Mouse (Mus musculus) heart, adult 2 months (tissue): ENCODE results near the gene Hist1h1t.

Experiments
- CTCF ChIP-seq: fragments of 200-600 bp; IDR thresholded peaks from 2 replicates; pipeline ENCODE4 v1.8.1; 2022; ENCODE audit warnings: antibody characterized with exemption, mild to moderate bottlenecking, moderate library complexity
- POLR2A ChIP-seq: fragments of 200-500 bp; IDR thresholded peaks from 2 replicates; pipeline ENCODE4 v1.6.1; 2011; ENCODE audit warnings: mild to moderate bottlenecking, low read depth, low read length, control low read depth; ENCODE audit not compliant: insufficient read depth

DNA sequence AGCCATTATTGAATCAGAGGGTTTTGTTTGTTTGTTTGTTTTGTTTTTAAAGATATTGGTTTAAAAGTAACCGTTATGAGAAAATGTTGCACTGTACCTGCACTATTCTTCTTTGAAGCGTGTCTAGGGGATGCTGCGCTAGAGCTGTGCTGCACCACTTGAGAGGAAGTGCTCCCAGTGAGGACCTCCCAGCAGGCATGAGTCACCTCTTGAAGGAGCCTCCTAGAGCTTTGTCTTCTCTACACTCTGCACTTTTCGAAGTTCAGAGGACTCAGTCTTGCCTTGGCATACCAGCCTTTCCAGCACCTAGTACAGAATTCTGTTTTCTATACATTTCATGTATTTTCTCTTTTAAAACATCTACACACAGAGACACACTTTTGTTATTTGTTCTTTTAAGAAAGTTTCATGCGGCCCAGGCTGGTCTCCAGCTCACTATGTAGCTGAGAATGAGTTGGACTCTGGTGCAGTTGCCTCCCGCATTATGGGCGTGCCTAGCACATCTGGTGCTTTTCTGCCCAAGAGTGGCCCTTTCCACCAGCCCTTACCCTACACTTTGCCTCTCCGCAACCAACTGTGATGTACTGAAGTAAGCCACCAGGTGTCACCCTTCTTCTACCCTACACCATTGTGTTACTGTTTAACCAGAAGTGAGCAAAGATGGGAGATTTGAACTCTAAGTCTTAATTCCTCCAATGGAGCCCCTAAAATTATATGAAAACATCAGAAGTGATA, 5.3 kb downstream of the Hist1h1t start:
- peak; percentile 96 for TF ChIP-seq CTCF
- no peak for TF ChIP-seq POLR2A
